Mouse (Mus musculus): ENCODE measurements at regions not wholly inside any gene's neighbourhood (a gene's known extent, or its start where the extent isn't known, plus 50 kb on each side); places are given as distances from the start of the nearest gene placed in this dataset.

DNA sequence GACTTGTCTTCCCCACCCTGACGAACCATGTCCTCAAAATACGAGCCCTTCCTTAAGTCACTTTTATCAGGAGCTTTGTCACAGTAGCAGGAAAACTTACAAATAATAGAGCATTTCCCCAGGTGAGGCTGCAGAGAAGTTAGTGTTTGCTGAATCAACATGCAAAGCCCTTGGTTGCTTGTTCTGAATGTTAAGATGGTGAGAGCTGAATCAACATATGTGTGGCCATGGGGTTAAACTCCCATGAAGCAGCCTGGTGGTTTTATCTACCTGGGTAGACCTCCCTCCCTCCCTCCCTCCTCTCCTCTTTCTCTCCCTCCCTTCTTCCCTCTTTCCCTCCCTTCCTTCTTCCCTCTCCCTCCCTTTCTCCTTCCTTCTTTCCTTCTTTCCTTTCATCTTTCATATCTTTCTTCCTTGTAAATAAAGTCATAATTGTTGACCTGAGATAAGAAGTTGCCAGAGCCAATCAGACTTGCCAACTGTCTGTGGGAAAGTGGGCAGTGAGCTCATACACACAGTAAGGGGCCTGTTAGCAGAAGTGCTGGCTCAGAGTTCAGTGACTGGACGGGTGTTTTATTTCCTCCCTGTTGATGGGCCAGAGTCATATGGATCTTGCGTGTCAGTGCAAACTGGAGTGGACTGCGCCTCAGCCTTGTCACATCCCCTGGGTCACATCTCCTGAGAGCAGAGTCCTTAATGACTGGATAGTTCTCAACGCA lies 82.4 kb upstream of the Arid5b start:
- WGBS, result 83% methylated on average over 6 of the region's 6 CpGs
- no peak overlapping the region for H3K9ac ChIP-seq (ENCODE audit: low read depth, low read length)

DNA sequence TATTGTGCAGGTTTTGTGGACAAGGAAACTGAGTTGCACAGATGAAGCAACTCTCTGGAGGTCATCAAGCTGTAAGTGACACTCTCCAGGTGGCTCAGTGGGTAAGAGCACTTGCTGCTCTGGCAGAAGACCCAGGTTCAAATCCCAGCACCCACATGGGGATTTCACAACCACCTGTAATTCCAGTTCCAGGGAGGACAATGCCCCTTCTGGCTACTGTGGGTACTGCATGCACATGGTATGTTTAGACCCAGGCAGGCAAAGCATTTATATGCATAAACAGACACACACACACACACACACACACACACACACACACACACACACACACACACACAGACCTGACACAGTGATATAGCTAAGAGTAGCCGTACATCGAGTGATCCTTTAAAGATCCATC lies 80.6 kb upstream of the Arid5b start:
- Histone ChIP-seq H3K4me3 (ENCODE audit: insufficient read depth, low read depth, low read length) (no peak overlapping the region), H3K9ac (ENCODE audit: low read depth, low read length) (no peak overlapping the region), H3K36me3 (ENCODE audit: control insufficient read depth, insufficient read depth, low read length) (no peaks in the 10 kb centered on the region), H3K79me2 (ENCODE audit: control insufficient read depth, insufficient read depth, low read length) (no peaks in the 10 kb centered on the region), H3K27ac (replicated peaks; ENCODE audit: insufficient read depth, low read depth, low read length) (no peak overlapping the region), H3K4me1 (ENCODE audit: control insufficient read depth, insufficient read depth, low read length) (peaks cover 8% of the 10 kb centered on the region), H3K27me3 (ENCODE audit: control insufficient read depth, insufficient read depth, low read length) (no peaks in the 10 kb centered on the region)
- DNase-seq (ENCODE audit: extremely low read depth, low read depth, low spot score), result no peak
- TF ChIP-seq POLR2A (IDR thresholded peaks at IDR 0.05; ENCODE audit: extremely low read depth, insufficient read depth, low read length), result no peak
- TF ChIP-seq CTCF (IDR thresholded peaks at IDR 0.05; ENCODE audit: low read depth, low read length), result peak; percentile 21; the same call in 1 of the 2 replicates
- 100% methylated on average over 2 of the region's 2 CpGs for WGBS

More for the DNA sequence above, 82.4 kb upstream of the Arid5b start:
- Histone ChIP-seq H3K4me1 (ENCODE audit: control insufficient read depth, insufficient read depth, low read length) (peaks cover 2% of the 10 kb centered on the region; the same call in 1 of the 2 replicates), H3K4me3 (ENCODE audit: insufficient read depth, low read depth, low read length) (no peak overlapping the region), H3K27me3 (ENCODE audit: control insufficient read depth, insufficient read depth, low read length) (no peaks in the 10 kb centered on the region), H3K79me2 (ENCODE audit: control insufficient read depth, insufficient read depth, low read length) (no peaks in the 10 kb centered on the region), H3K36me3 (ENCODE audit: control insufficient read depth, insufficient read depth, low read length) (no peaks in the 10 kb centered on the region), H3K27ac (replicated peaks; ENCODE audit: insufficient read depth, low read depth, low read length) (no peak overlapping the region)
- peak; percentile 13 for DNase-seq (ENCODE audit: extremely low read depth, low read depth, low spot score)
- TF ChIP-seq POLR2A (IDR thresholded peaks at IDR 0.05; ENCODE audit: extremely low read depth, insufficient read depth, low read length), result no peak
- TF ChIP-seq CTCF (IDR thresholded peaks at IDR 0.05; ENCODE audit: low read depth, low read length), result no peak

DNA sequence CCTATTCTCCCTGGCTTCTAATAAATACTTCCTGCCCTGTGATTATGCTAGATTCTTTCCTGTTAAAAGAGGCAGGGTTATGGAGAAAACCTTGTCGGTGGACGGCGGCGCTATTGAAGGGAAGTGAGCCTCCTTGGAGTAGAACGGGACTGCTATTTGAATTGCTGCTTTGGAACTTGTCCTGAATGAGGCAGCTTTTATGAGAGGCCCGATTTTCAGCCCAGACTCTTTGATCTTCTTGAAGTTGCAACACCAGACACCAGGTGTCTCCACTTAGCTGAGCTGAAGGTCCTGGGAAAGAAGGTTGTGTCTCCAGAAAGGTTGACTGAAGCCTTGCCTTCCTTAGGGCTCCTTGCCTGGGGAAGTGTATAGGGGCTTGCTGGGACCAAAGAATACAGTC lies 78.4 kb upstream of the Arid5b start:
- Histone ChIP-seq H3K27ac (replicated peaks; ENCODE audit: insufficient read depth, low read depth, low read length) (no peak overlapping the region), H3K27me3 (ENCODE audit: control insufficient read depth, insufficient read depth, low read length) (no peaks in the 10 kb centered on the region), H3K79me2 (ENCODE audit: control insufficient read depth, insufficient read depth, low read length) (no peaks in the 10 kb centered on the region), H3K9ac (ENCODE audit: low read depth, low read length) (no peak overlapping the region), H3K36me3 (ENCODE audit: control insufficient read depth, insufficient read depth, low read length) (no peaks in the 10 kb centered on the region), H3K4me3 (ENCODE audit: insufficient read depth, low read depth, low read length) (no peak overlapping the region), H3K4me1 (ENCODE audit: control insufficient read depth, insufficient read depth, low read length) (peaks cover 18% of the 10 kb centered on the region)
- TF ChIP-seq CTCF (IDR thresholded peaks at IDR 0.05; ENCODE audit: low read depth, low read length) (peak; percentile 50), POLR2A (IDR thresholded peaks at IDR 0.05; ENCODE audit: extremely low read depth, insufficient read depth, low read length) (no peak)
- WGBS, result 52% methylated on average over 6 of the region's 6 CpGs
- peak; percentile 60 for DNase-seq (ENCODE audit: extremely low read depth, low read depth, low spot score)

DNA sequence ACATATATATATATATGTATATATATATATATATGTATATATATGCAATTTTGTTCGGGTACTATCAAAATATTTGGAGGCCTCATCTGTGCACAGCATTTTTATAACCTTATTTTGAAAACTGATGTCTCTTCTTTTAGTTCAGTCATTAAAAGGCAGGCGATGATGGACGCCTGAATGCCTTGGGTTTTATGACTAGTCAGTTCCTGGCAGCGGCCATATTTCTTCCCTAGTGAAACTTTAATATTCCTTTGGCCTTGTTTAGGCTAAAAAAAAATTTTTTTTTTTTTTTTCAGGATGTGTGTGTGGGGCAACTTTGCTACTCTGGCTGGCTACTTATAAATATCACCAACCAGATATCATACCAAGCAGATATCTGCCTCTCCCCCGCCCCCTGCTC lies 78.0 kb upstream of the Arid5b start:
- no peak overlapping the region for H3K4me3 ChIP-seq (ENCODE audit: insufficient read depth, low read depth, low read length)
- no peaks in the 10 kb centered on the region for H3K79me2 ChIP-seq (ENCODE audit: control insufficient read depth, insufficient read depth, low read length)
- H3K27ac ChIP-seq (replicated peaks; ENCODE audit: insufficient read depth, low read depth, low read length), result no peak overlapping the region
- TF ChIP-seq CTCF (IDR thresholded peaks at IDR 0.05; ENCODE audit: low read depth, low read length) (no peak), POLR2A (IDR thresholded peaks at IDR 0.05; ENCODE audit: extremely low read depth, insufficient read depth, low read length) (no peak)
- H3K4me1 ChIP-seq (ENCODE audit: control insufficient read depth, insufficient read depth, low read length), result peaks cover 18% of the 10 kb centered on the region
- H3K9ac ChIP-seq (ENCODE audit: low read depth, low read length), result no peak overlapping the region
- 85% methylated on average over 5 of the region's 5 CpGs for WGBS
- DNase-seq (ENCODE audit: extremely low read depth, low read depth, low spot score), result no peak
- no peaks in the 10 kb centered on the region for H3K36me3 ChIP-seq (ENCODE audit: control insufficient read depth, insufficient read depth, low read length)
- H3K27me3 ChIP-seq (ENCODE audit: control insufficient read depth, insufficient read depth, low read length), result no peaks in the 10 kb centered on the region

DNA sequence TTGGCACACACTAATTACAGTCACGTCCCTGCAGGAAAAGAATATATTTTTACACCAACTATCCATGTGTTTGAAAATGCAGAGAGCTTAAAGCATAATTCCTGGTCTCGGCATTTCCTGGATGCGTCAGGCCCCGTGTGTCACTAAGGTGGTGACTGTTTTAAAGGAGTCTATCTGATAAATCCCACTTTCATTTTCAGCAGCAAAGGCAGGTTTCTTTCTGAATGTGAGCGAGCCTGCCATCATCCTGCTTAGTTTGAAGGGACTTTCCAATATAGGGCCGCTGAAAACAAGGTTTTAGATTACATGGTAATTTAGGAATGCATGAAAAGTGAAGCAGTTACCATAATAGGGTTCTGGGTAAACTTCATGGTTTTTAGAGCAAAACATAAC lies 77.5 kb upstream of the Arid5b start:
- no peak overlapping the region for H3K27ac ChIP-seq (replicated peaks; ENCODE audit: insufficient read depth, low read depth, low read length)
- WGBS, result 60% methylated on average over 6 of the region's 6 CpGs

DNA sequence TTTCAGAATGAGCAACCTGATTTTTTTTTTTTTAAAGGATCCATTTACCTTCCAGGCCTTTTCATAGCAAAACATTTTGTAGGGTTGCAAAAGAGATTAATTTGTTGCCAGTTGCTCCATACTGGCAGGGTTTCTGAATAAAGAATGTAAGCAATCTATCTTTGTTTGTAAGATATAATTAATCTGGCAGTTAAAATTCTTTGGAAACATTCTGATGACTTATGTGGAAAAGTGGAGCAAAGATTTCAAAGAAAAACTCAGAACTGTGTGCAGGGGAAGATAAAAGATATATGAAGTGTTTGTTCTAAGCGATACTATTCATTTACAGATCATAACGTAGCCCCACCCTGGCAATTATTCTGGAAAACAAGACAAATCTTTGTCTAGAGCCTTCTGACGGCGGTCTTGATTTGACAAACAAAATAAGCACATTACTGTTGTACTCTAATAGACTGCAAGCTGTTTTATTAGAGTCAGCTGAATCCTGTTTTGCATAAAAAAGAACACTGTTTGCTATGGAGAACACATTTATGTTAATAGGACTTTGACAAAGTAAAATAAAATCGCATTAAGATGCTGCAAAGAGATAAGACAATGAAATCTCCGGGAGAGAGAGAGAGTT lies 77.0 kb upstream of the Arid5b start:
- DNase-seq (ENCODE audit: extremely low read depth, low read depth, low spot score), result peak; percentile 79
- no peaks in the 10 kb centered on the region for H3K27me3 ChIP-seq (ENCODE audit: control insufficient read depth, insufficient read depth, low read length)

More for the DNA sequence above, 77.5 kb upstream of the Arid5b start:
- TF ChIP-seq CTCF (IDR thresholded peaks at IDR 0.05; ENCODE audit: low read depth, low read length), result no peak
- TF ChIP-seq POLR2A (IDR thresholded peaks at IDR 0.05; ENCODE audit: extremely low read depth, insufficient read depth, low read length), result no peak
- Histone ChIP-seq H3K9ac (ENCODE audit: low read depth, low read length) (no peak overlapping the region), H3K4me3 (ENCODE audit: insufficient read depth, low read depth, low read length) (no peak overlapping the region), H3K27me3 (ENCODE audit: control insufficient read depth, insufficient read depth, low read length) (no peaks in the 10 kb centered on the region), H3K79me2 (ENCODE audit: control insufficient read depth, insufficient read depth, low read length) (no peaks in the 10 kb centered on the region), H3K4me1 (ENCODE audit: control insufficient read depth, insufficient read depth, low read length) (peaks cover 19% of the 10 kb centered on the region), H3K36me3 (ENCODE audit: control insufficient read depth, insufficient read depth, low read length) (no peaks in the 10 kb centered on the region)
- DNase-seq (ENCODE audit: extremely low read depth, low read depth, low spot score), result no peak

More for the DNA sequence above, 77.0 kb upstream of the Arid5b start:
- H3K4me3 ChIP-seq (ENCODE audit: insufficient read depth, low read depth, low read length), result no peak overlapping the region
- no peak overlapping the region for H3K27ac ChIP-seq (replicated peaks; ENCODE audit: insufficient read depth, low read depth, low read length)
- no peak overlapping the region for H3K9ac ChIP-seq (ENCODE audit: low read depth, low read length)
- no peaks in the 10 kb centered on the region for H3K79me2 ChIP-seq (ENCODE audit: control insufficient read depth, insufficient read depth, low read length)
- 17% methylated on average over 6 of the region's 6 CpGs for WGBS
- H3K4me1 ChIP-seq (ENCODE audit: control insufficient read depth, insufficient read depth, low read length), result peaks cover 19% of the 10 kb centered on the region
- H3K36me3 ChIP-seq (ENCODE audit: control insufficient read depth, insufficient read depth, low read length), result no peaks in the 10 kb centered on the region
- TF ChIP-seq CTCF (IDR thresholded peaks at IDR 0.05; ENCODE audit: low read depth, low read length) (no peak), POLR2A (IDR thresholded peaks at IDR 0.05; ENCODE audit: extremely low read depth, insufficient read depth, low read length) (no peak)
